Mouse (Mus musculus) layer of hippocampus, postnatal 14 days (tissue): ENCODE measurements at regions not wholly inside any gene's neighbourhood (a gene's known extent, or its start where the extent isn't known, plus 50 kb on each side); places are given as distances from the start of the nearest gene placed in this dataset.
A peak's percentile ranks its signal among the peaks of the same experiment; 100 is the strongest.

ENCODE experiments used
- DNase-seq, 2 experiments: peaks; one replicate each; pipeline ENCODE4 v3.0.0; 2021 to 2022; ENCODE audit warnings: low spot score in 2 of 2, mixed read lengths in 1 of 2

DNA sequence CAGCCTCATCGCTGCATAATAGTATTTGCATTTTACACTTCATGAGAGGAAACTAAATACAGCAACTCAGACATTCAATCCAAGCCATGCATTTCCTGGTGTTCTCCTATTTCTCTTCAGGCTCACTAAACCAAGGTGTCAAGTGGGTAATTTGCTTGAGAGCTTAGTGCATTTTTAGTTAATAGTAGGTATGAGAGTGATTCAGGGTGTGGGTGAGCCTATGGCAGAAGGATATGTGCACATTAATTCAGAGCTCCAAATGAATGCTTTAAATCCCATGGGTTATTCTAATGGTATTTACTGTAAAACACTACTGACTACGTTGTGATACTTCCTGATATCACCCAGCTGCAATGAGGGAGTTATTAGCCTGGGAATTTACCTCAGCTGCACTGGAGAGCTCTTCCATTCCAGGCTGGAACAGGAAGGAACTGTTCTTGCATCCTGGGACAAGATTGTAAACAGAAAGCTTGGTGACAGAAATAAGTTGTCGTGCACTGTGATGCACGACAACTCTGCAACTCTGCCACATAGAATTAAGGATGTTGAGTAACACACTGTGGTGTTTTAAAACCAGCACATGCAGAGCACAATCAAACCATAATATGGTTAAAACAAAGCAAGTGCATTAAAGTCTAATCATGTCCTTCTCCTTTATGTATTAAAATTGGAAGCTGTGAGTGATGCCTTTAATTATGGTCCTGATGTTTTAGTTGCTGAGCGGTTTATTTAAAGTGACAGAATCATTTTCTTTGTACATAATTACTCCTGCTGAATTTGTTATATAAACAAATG is 170.4 kb upstream of the Setmar start:
- DNase-seq = no peak

DNA sequence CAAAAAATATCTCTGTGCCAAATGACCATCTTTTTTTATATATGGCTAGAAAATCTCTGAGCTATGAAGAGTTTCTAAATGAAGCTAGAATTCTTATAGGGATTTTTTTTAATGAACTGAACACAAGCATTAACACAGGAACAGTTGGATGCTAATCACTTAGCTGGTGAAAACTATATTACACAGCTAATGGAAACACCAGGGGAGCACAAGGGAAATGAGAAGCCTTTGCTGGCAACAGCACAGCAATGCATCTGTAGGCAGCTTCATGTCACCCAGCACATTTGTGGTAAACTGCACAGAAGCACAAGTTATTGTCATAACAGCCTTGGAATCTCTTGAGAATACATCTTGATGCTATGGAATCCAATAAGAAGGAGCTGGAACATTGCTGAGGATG is 154.3 kb upstream of the Setmar start:
- no peak for DNase-seq

DNA sequence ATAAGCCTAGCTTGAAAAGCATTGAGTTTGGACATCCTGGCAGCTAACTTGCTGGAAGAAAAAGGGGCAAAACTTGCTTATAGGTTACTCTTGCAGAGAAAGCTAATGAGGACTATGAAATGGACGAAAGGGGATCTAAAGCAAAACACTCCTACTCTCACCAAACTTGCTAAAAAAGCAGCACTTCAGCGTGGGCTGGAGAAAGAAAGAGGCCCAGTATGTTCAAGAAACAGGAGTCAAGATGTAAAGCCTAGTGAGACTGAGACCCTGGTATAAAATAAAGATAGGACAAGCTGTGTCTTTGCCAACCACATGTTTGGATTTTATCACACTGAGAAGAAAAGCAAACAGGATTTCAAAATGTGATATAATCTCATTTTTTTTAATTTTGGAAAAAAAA is 153.5 kb upstream of the Setmar start:
- DNase-seq = no peak

DNA sequence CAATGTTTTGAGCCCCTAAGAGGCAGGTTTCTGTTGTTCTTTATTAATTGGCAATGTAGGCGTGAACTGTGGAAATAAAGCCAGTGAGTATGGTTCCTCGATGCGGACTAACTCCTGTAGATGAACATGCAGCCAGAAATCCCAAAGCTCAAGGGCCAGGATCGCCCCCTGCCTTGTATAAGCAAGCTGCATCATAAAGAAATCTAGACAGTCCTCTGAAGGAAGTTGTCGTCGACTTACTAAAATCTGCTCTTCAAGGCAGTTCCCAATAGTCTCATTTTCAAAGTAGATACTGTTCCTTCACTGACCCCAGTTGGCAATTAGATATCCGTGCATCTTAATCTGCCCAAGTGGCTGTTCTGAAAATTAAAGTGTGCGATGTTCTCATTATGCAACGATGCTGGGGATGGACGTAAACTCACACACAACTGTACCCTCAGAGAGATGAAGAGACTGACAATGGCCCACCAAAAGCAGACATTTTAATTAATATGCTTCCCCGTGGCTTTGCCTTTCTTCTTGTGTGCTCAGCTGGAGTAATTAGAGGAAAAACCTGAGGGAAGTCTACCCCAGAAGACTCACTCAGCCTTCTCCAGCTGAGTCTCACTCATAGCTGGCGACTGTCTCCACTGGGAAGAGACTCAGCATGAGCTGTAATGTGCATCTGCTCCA is 141.2 kb upstream of the Setmar start:
- DNase-seq = no peak

DNA sequence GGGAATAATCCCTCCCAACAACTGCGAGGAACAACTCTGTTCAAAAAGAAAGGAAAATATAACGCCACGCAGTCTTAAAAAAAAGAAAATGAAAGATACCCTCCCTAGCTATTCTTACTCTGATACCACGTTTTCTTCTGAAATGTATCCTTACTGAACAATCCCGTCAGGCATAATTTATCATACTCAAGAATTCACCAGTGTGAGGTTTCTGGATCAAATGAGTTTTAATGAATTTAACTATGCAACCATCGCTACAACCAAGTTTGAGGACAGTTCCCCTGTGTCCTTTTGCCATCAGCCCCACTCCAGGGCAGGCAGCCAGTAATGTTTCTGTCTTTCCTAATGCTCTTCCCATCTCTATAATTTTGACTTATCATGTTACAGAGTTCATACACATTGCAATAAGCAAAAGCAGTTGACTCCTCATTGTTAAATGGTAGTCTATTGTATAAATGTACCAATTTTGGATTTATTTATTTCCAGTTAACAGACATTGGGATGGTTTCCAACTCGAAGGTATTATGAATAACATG is 140.6 kb upstream of the Setmar start:
- DNase-seq = no peak

DNA sequence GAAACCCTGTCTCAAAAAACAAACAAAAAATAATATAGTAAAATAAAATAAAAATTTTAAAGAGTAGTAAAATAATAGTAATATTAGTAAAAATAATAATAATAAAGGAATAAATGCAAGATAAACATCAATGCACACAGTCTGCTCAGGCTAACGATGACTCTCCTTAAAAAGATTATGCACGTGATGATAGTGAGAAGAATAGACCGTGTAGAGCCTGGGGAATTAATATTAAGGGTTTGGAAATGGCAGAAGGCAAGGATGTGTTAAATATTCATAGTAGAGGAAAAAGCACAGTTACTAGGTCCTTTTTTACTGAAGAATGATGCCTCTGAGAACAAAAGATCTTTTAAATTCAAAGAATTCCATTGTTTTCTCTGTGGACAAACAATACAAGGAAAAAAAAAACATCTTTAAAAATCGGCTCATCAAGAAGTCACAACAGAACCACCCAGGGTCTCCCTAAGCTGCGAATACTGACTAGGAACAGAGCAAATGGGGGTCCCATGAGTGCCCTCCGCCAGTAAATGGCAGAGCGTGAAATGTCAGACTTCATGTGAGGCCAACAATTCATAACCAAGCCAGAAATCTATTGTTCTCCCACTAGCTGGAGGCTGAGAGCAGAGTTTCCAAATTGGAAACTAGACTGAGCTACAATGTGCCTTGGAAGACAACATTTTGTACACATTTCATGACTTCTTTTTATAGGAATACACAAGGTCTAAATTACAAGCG is 134.2 kb upstream of the Setmar start:
- peak in 1 of 2 experiments; percentile 51 for DNase-seq

DNA sequence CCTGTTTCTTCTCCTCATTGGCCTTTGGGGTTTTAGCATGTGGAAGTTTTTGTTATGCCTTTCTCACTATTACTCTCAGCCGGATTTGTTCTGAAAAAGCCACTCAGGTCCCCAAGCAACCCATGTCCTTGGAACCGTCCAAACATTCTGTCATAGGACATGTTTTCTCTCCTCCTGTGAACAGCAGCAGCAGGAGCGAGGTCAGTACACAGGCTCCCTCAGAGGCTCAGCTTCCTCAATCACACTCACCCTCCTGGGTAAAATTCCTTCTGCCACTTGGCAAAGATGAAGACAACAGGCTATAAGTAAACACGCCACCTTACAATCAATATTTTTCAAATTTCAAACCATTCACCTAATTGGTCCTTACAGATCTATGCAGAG is 133.7 kb upstream of the Setmar start:
- no peak for DNase-seq

DNA sequence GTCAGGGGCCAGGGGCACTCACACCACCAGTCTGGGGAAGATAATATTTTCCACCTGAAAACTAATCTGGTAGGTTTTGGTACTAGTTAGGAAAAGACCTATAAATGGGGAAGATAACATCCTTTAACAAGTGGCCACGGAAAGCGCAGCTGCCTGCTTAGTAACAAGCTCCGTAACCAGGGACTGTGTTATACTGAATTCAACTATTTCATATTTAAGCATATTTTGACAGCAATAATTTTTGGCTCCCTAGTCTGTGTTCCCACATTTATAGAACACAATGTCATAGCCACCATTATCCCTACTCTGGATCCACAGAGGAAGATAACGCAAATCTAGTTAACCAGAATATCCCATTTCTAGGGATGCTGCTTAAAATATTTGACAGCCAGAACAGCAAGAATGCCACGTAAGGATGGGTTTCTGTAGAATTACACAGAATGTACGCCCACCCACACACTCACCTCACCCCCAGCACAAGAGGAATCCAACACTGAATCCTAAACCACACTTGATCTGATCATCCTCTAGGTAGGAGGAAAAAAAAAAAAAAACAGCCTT is 128.7 kb upstream of the Setmar start:
- peak in 1 of 2 experiments; percentile 46 for DNase-seq

DNA sequence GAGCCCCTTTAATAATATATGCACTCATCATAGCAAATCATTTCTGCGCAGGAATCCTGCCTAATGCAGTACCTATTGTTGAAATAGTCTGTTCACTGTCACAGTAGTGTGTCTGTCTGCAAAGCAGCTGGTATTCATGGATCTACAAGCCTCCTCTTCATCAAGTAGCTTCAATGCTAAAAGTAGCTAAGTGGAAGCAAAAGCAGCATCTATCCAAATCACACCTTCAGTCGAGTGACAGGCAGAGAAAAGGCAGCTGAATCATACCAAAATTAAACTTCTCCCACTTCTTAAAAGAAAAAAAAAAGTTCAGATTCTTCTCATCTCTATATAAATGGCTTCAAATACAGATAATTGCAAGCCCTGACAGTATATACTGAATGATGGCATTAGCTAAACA is 96.2 kb upstream of the Setmar start:
- no peak for DNase-seq

DNA sequence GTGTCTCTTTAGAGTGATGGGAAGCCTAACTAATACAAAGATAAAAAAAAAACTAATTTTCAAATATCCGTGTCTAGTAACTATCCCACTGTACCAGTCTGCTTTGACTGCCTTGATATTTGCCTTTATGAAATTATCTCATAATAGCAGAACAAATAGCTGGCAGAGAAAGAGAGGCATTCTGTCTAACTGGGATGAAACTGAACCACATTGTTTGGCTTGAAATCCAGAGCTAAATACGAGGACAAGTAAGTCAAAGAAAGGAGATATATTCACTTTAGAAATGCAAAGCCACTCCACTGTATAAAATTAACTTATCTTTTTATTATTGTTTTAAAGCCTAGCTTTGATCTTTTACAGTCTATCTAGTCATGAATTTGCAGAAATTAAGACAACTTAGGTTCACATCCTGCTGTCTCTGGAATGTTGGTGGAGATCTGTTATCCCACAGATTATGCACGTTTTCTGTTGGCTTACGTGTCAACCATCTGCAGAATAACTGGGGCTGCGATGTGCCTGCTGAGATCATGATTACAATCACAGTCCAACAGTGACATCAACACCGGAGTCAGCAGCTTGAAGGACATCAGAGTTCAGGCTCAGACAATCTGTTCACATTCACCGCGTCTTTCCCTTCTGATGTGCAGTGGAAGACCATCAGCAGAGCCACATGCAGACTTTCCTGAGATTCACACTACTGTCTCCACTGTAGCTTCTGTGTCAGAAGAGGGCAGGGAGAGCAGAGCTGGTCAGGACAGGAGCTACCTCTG is 65.7 kb upstream of the Setmar start:
- DNase-seq = peak; percentile 38 to 75

DNA sequence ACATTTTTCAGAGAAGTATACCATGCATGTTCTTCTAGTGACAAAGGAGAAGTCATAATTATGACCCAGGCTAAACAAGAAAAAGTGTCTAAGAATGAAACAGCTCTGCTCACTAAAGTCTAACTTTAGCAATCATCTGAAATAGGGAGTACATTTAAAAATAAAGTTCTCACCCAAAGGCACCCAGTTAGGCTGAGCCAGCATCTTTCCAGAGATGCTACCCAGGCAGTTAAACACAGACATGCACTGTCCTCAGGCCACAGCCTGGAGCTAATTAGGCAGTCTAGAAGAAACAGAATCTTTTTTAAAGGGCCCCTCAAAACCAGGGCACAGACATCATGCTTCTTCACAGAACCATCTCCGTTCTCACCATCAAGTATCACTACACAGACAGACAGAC is 61.6 kb upstream of the Setmar start:
- no peak for DNase-seq

DNA sequence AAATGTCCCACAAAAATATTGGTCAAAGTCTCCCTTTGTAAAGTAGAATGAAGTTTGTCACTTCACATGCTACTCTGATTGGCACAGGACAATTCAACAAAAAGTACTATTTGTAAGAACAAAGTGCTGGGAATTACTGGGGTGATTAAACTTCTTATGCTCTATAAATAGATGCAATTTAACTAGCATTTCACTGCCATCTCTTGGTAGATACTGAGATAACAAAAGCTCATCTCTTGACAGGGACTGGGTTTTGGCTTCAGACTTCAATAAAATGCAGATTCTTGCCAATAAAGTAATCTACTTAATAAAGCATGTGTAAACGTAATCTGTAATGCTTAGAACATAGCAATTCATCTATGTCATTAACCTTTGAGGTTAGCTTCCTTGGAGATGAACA is 56.5 kb upstream of the Setmar start:
- peak in 1 of 2 experiments; percentile 17 for DNase-seq
